Mouse (Mus musculus): ENCODE results near the gene Slc2a8.

DNA sequence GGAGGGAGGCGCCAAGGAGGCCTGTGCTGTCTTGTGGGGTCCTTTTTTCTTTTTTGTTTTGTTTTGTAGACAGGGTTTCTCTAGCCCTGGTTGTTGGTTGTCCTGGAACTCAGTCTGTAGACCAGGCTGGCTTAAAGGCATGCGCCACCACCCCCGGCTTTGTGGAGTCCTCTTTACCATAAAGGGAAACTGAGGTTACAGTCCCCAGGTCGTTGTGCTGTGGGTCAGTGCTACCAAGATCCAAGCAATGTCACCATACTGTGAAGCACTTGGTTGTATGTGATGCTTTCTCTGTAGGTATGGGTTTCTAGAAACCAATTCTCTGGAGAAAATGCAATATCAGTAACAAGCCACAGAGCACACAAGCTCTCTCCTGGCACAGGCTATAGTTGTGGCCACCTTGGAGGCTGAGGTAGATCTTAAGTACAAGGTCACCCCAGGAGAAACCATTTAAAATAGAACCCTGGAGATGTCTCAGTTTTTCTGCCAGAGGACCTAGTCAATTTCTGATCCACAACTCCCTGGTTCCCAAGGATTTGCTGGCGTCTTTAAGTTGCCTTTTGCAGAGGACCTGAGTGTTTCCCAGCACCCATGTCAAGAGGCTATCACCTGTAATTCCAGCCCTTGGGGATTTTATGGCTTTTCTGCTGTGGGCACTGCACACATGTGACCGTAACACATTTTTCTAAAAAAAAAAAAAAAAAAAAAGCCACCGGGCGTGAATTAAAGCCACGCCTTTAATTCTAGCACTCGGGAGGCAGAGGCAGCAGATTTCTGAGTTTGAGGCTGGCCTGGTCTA lies 17.0 kb downstream of the Slc2a8 start:
- TF ChIP-seq GATA1 (IDR thresholded peaks at IDR 0.05; ENCODE audit: borderline replicate concordance, low read length) (no peak), FLI1 (IDR thresholded peaks at IDR 0.05; ENCODE audit: low read length) (no peak)
